ENCODE assay signal across 8 mouse cellular contexts in the genomic region with DNA sequence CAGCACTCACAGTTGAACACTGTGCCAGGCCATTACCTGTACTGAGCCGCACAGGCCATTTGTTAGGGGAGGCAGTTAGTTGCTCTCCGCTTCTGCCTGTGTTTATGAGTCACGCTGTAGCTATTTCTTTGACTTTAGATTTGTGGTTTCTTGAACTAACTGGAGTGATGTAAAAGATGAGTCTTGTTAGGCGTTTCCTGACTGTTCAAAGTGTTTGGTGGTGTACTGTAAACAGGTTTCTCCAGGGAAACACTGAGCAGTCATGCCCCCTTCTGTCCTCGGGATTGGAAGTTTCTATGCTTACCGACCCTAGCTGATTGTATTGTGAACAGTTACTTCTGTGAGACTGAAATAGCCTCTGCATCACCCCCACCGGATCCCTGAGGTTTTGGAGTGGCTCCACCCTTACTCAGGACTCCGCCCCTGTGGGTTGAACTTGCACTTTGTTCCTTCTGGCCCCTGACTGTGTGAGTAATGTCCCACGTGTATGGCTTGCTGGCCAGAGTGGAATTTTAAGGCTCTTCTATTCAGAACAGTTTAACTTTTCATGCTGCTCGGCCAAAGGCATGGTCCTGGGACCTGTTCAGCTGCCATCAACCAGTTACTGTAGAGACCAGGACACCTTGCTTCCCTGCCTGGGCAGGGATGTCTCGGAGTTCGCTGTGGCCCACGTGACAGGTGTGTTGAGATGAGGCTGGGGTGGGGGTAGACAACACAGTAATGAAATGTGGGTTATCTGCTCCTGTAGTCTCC. TPM values are rescaled to one million over a fixed set of nuclear protein-coding genes. Genes with fewer than 3 reads are reported as not detected.
DNase-seq lines count a peak whose midpoint lies in the region; ATAC-seq and TF ChIP-seq lines count a peak whose summit lies in the region.

No protein-coding gene starts in this region.

- H3K4me2 ChIP-seq in heart, postnatal 0 days (ENCODE audit: low read depth, low read length): peak overlapping the region; percentile 62

- H3K4me1 ChIP-seq in embryonic fibroblast, embryonic 13.5 days (ENCODE audit: control insufficient read depth, insufficient read depth, low read length): peaks cover 15% of the 10 kb centered on the region
- H3K4me1 ChIP-seq in heart, postnatal 0 days (ENCODE audit: control insufficient read depth, insufficient read depth): peaks cover 37% of the 10 kb centered on the region

- 10% methylated on average over 13 of the region's 13 CpGs for WGBS in heart, postnatal 0 days

- TF ChIP-seq EP300 in heart, postnatal 0 days (IDR thresholded peaks at IDR 0.05; ENCODE audit: low read depth): no peak

- no peak for TF ChIP-seq CTCF in embryonic fibroblast, embryonic 13.5 days (IDR thresholded peaks at IDR 0.05; ENCODE audit: borderline replicate concordance, insufficient read depth, low read length)
- no peak for TF ChIP-seq CTCF in heart, postnatal 0 days (IDR thresholded peaks at IDR 0.05; ENCODE audit: low read depth)

- peak; percentile 92 for ATAC-seq in heart, postnatal 0 days (ENCODE audit: insufficient read depth, low read depth)
- peak; percentile 86 for ATAC-seq in megakaryocyte progenitor cell, adult 5-6 weeks (replicated peaks; ENCODE audit: poor library complexity)

- peak; percentile 97 for DNase-seq in 416B (ENCODE audit: low read depth)
- peak; percentile 92 for DNase-seq in T-cell, adult 2 months (ENCODE audit: low spot score)
- DNase-seq in heart, postnatal 0 days (ENCODE audit: low spot score): peak; percentile 93
- peak; percentile 84 to 92 for DNase-seq in kidney, postnatal 25 days
- peak; percentile 88 for DNase-seq in splenic B cell, adult 2 months (ENCODE audit: low read depth, low spot score)
- no peak for DNase-seq in cerebellum, adult 11-12 months

- peak; percentile 70 for TF ChIP-seq POLR2A in embryonic fibroblast, embryonic 13.5 days (IDR thresholded peaks at IDR 0.05; ENCODE audit: low read depth, low read length)

- peak overlapping the region; percentile 21; the same call in 1 of the 2 replicates for H3K9ac ChIP-seq in heart, postnatal 0 days (replicated peaks; ENCODE audit: low read depth, low read length)

- H3K4me3 ChIP-seq in embryonic fibroblast, embryonic 13.5 days (ENCODE audit: insufficient read depth, low read length): peak overlapping the region; percentile 72
- H3K4me3 ChIP-seq in heart, postnatal 0 days (ENCODE audit: low read depth, low read length): peak overlapping the region; percentile 34

- H3K9me3 ChIP-seq in heart, postnatal 0 days (replicated peaks; ENCODE audit: control insufficient read depth, low read length): no peaks in the 10 kb centered on the region

- no peaks in the 10 kb centered on the region for H3K27me3 ChIP-seq in heart, postnatal 0 days (ENCODE audit: control insufficient read depth, insufficient read depth, low read length)
- H3K27me3 ChIP-seq in splenic B cell, adult 2 months (ENCODE audit: control insufficient read depth, insufficient read depth, low read length, poor library complexity, severe bottlenecking): no peaks in the 10 kb centered on the region

- peak overlapping the region; percentile 91 for H3K27ac ChIP-seq in embryonic fibroblast, embryonic 13.5 days (ENCODE audit: insufficient read depth, low read length)
- H3K27ac ChIP-seq in heart, postnatal 0 days (ENCODE audit: low read depth): peak overlapping the region; percentile 78

- no peaks in the 10 kb centered on the region for H3K36me3 ChIP-seq in heart, postnatal 0 days (replicated peaks; ENCODE audit: control insufficient read depth, insufficient read depth, low read length)
- no peaks in the 10 kb centered on the region for H3K36me3 ChIP-seq in splenic B cell, adult 2 months (ENCODE audit: control insufficient read depth, insufficient read depth, low read length, poor library complexity, severe bottlenecking)

RNA-seq across cellular contexts. Expression of gene Abl2, which starts 57.0 kb away (rescaled TPM):
- polyA plus RNA-seq in embryonic fibroblast, embryonic 13.5 days (2011; ENCODE audit: insufficient read length, low read depth, missing spikeins): 22.4 and 28.6 TPM in 2 replicates
- total RNA-seq in heart, postnatal 0 days (2014; rRNA removed; ENCODE audit: low replicate concordance): 11.7 and 12.9 TPM in 2 replicates
- 1.7 and 2.0 TPM in 2 replicates for polyA plus RNA-seq in heart, postnatal 0 days (2015; fragmentation: Nextera tagmentation; extraction: Ambion mirVana)
- 7.8 and 10.4 TPM in 2 replicates for total RNA-seq in megakaryocyte progenitor cell, adult 5-6 weeks (2015)
- 14.0 and 14.5 TPM in 2 replicates for total RNA-seq in megakaryocyte progenitor cell, adult 5-6 weeks (2017)

RNA-seq across cellular contexts. Expression of gene Tor3a, which starts 58.6 kb away (rescaled TPM):
- polyA plus RNA-seq in embryonic fibroblast, embryonic 13.5 days (2011; ENCODE audit: insufficient read length, low read depth, missing spikeins): 25.3 and 30.7 TPM in 2 replicates
- total RNA-seq in heart, postnatal 0 days (2014; rRNA removed; ENCODE audit: low replicate concordance): 6.5 and 59.8 TPM in 2 replicates
- 7.1 and 7.6 TPM in 2 replicates for polyA plus RNA-seq in heart, postnatal 0 days (2015; fragmentation: Nextera tagmentation; extraction: Ambion mirVana)
- total RNA-seq in megakaryocyte progenitor cell, adult 5-6 weeks (2015): 15.4 and 17.0 TPM in 2 replicates
- total RNA-seq in megakaryocyte progenitor cell, adult 5-6 weeks (2017): 22.6 and 24.6 TPM in 2 replicates
